Mouse (Mus musculus): Measurements from ENCODE around the gene Gpa33. TPM values are rescaled to one million over a fixed set of nuclear protein-coding genes. Genes with fewer than 3 reads are reported as not detected.

The Gpa33 gene
- polyA plus RNA-seq, 1 experiment from 2014 or later, result 0.12 TPM

GRCm38 (mm10) chr1:166165159-166165558 is 35.1 kb downstream of the Gpa33 start:
- WGBS, result 93% methylated on average over 9 of the region's 9 CpGs
- 0 out of 2 replicates have a peak, but pooled peaks cover 2% of the 10 kb centered on the region for H3K27me3 ChIP-seq (replicated peaks; ENCODE audit: insufficient read depth, low read length)
- H3K9me3 ChIP-seq (ENCODE audit: low read length), result no peaks in the 10 kb centered on the region
- H3K27ac ChIP-seq (ENCODE audit: low read length), result no peak overlapping the region
- H3K4me2 ChIP-seq (replicated peaks; ENCODE audit: low read depth, low read length), result no peak overlapping the region
- H3K36me3 ChIP-seq (ENCODE audit: insufficient read depth, low read length), result no peaks in the 10 kb centered on the region
- ATAC-seq (no peak), DNase-seq (ENCODE audit: low spot score) (no peak)
- no peaks in the 10 kb centered on the region for H3K4me1 ChIP-seq (ENCODE audit: insufficient read depth, low read depth, low read length)
- TF ChIP-seq CTCF (IDR thresholded peaks at IDR 0.05) (no peak), EP300 (IDR thresholded peaks at IDR 0.05) (no peak)
- no peak overlapping the region for H3K4me3 ChIP-seq (ENCODE audit: low read depth, low read length)
- no peak overlapping the region for H3K9ac ChIP-seq (replicated peaks; ENCODE audit: low read depth)

GRCm38 (mm10) chr1:166167405-166167804 is 37.4 kb downstream of the Gpa33 start:
- H3K4me2 ChIP-seq (replicated peaks; ENCODE audit: low read depth, low read length), result no peak overlapping the region
- WGBS, result 85% methylated on average over 4 of the region's 4 CpGs
- no peaks in the 10 kb centered on the region for H3K27me3 ChIP-seq (replicated peaks; ENCODE audit: insufficient read depth, low read length)
- no peak overlapping the region for H3K9ac ChIP-seq (replicated peaks; ENCODE audit: low read depth)
- TF ChIP-seq CTCF (IDR thresholded peaks at IDR 0.05), result no peak
- TF ChIP-seq EP300 (IDR thresholded peaks at IDR 0.05), result no peak
- H3K27ac ChIP-seq (ENCODE audit: low read length), result no peak overlapping the region
- no peak for DNase-seq (ENCODE audit: low spot score)
- H3K4me1 ChIP-seq (ENCODE audit: insufficient read depth, low read depth, low read length), result no peaks in the 10 kb centered on the region
- H3K9me3 ChIP-seq (ENCODE audit: low read length), result no peaks in the 10 kb centered on the region
- H3K4me3 ChIP-seq (ENCODE audit: low read depth, low read length), result no peak overlapping the region
- ATAC-seq, result no peak
- H3K36me3 ChIP-seq (ENCODE audit: insufficient read depth, low read length), result no peaks in the 10 kb centered on the region

- Histone ChIP-seq H3K27me3 (replicated peaks; ENCODE audit: insufficient read depth, low read length) (no peaks in the 10 kb centered on the region), H3K9me3 (ENCODE audit: low read length) (no peaks in the 10 kb centered on the region), H3K9ac (replicated peaks; ENCODE audit: low read depth) (no peak overlapping the region), H3K27ac (ENCODE audit: low read length) (no peak overlapping the region), H3K4me3 (ENCODE audit: low read depth, low read length) (no peak overlapping the region), H3K36me3 (ENCODE audit: insufficient read depth, low read length) (no peaks in the 10 kb centered on the region), H3K4me2 (replicated peaks; ENCODE audit: low read depth, low read length) (no peak overlapping the region), H3K4me1 (ENCODE audit: insufficient read depth, low read depth, low read length) (no peaks in the 10 kb centered on the region)
- TF ChIP-seq CTCF (IDR thresholded peaks at IDR 0.05) (no peak), EP300 (IDR thresholded peaks at IDR 0.05) (no peak)
- 89% methylated on average over 7 of the region's 7 CpGs for WGBS
- ATAC-seq (no peak), DNase-seq (ENCODE audit: low spot score) (no peak)
These were observed 38.0 kb downstream of the Gpa33 start for GRCm38 (mm10) chr1:166168017-166168416.

GRCm38 (mm10) chr1:166169713-166170112 is 39.7 kb downstream of the Gpa33 start:
- no peak overlapping the region for H3K27ac ChIP-seq (ENCODE audit: low read length)
- no peak overlapping the region for H3K4me2 ChIP-seq (replicated peaks; ENCODE audit: low read depth, low read length)
- H3K9ac ChIP-seq (replicated peaks; ENCODE audit: low read depth), result no peak overlapping the region
- no peaks in the 10 kb centered on the region for H3K27me3 ChIP-seq (replicated peaks; ENCODE audit: insufficient read depth, low read length)
- H3K9me3 ChIP-seq (ENCODE audit: low read length), result no peaks in the 10 kb centered on the region
- DNase-seq (ENCODE audit: low spot score) (no peak), ATAC-seq (no peak)
- no peak for TF ChIP-seq CTCF (IDR thresholded peaks at IDR 0.05)
- TF ChIP-seq EP300 (IDR thresholded peaks at IDR 0.05), result no peak
- no peaks in the 10 kb centered on the region for H3K4me1 ChIP-seq (ENCODE audit: insufficient read depth, low read depth, low read length)
- H3K4me3 ChIP-seq (ENCODE audit: low read depth, low read length), result no peak overlapping the region
- H3K36me3 ChIP-seq (ENCODE audit: insufficient read depth, low read length), result no peaks in the 10 kb centered on the region
- WGBS, result 84% methylated on average over 7 of the region's 7 CpGs

GRCm38 (mm10) chr1:166170852-166171251 is 40.8 kb downstream of the Gpa33 start:
- DNase-seq (ENCODE audit: low spot score), result no peak
- Histone ChIP-seq H3K4me3 (ENCODE audit: low read depth, low read length) (no peak overlapping the region), H3K9me3 (ENCODE audit: low read length) (no peaks in the 10 kb centered on the region), H3K27me3 (replicated peaks; ENCODE audit: insufficient read depth, low read length) (no peaks in the 10 kb centered on the region), H3K4me2 (replicated peaks; ENCODE audit: low read depth, low read length) (no peak overlapping the region), H3K9ac (replicated peaks; ENCODE audit: low read depth) (no peak overlapping the region), H3K27ac (ENCODE audit: low read length) (no peak overlapping the region), H3K36me3 (ENCODE audit: insufficient read depth, low read length) (no peaks in the 10 kb centered on the region), H3K4me1 (ENCODE audit: insufficient read depth, low read depth, low read length) (no peaks in the 10 kb centered on the region)
- TF ChIP-seq CTCF (IDR thresholded peaks at IDR 0.05), result no peak
- no peak for TF ChIP-seq EP300 (IDR thresholded peaks at IDR 0.05)
- 86% methylated on average over 12 of the region's 12 CpGs for WGBS
- ATAC-seq, result no peak

- Histone ChIP-seq H3K9me3 (ENCODE audit: low read length) (no peaks in the 10 kb centered on the region), H3K27ac (ENCODE audit: low read length) (no peak overlapping the region), H3K27me3 (replicated peaks; ENCODE audit: insufficient read depth, low read length) (no peaks in the 10 kb centered on the region), H3K4me2 (replicated peaks; ENCODE audit: low read depth, low read length) (no peak overlapping the region), H3K36me3 (ENCODE audit: insufficient read depth, low read length) (no peaks in the 10 kb centered on the region), H3K9ac (replicated peaks; ENCODE audit: low read depth) (no peak overlapping the region), H3K4me3 (ENCODE audit: low read depth, low read length) (no peak overlapping the region), H3K4me1 (ENCODE audit: insufficient read depth, low read depth, low read length) (no peaks in the 10 kb centered on the region)
- TF ChIP-seq CTCF (IDR thresholded peaks at IDR 0.05) (no peak), EP300 (IDR thresholded peaks at IDR 0.05) (no peak)
- 63% methylated on average over 3 of the region's 3 CpGs for WGBS
- ATAC-seq, result no peak
- no peak for DNase-seq (ENCODE audit: low spot score)
These were observed 43.0 kb downstream of the Gpa33 start for GRCm38 (mm10) chr1:166172992-166173391.

DNA sequence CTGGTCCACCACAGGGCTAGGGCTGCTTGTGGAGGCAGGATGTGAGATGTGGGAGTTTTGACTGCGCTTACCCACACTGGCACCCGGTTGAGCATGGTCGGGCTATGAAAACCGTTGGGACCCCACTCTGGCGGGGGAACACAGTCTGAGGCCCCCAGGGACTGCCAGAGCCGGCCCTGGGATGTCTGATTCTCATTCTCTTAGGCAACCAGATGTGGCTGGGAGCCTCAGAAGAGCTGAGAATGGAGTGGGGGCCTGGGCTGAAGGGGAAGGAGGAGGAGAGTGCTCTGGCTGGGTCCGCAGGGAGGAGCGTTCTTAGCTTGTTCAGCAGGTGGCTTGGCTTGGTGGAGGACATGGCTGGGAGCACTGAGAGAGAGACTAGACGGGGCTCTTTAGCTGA is 43.6 kb downstream of the Gpa33 start:
- H3K36me3 ChIP-seq (ENCODE audit: insufficient read depth, low read length), result no peaks in the 10 kb centered on the region
- no peak for TF ChIP-seq EP300 (IDR thresholded peaks at IDR 0.05)
- no peak for TF ChIP-seq CTCF (IDR thresholded peaks at IDR 0.05)
- 73% methylated on average over 9 of the region's 9 CpGs for WGBS
- H3K4me2 ChIP-seq (replicated peaks; ENCODE audit: low read depth, low read length), result no peak overlapping the region
- H3K27me3 ChIP-seq (replicated peaks; ENCODE audit: insufficient read depth, low read length), result no peaks in the 10 kb centered on the region
- no peaks in the 10 kb centered on the region for H3K9me3 ChIP-seq (ENCODE audit: low read length)
- H3K4me1 ChIP-seq (ENCODE audit: insufficient read depth, low read depth, low read length), result no peaks in the 10 kb centered on the region
- no peak overlapping the region for H3K4me3 ChIP-seq (ENCODE audit: low read depth, low read length)
- ATAC-seq (no peak), DNase-seq (ENCODE audit: low spot score) (no peak)
- H3K9ac ChIP-seq (replicated peaks; ENCODE audit: low read depth), result no peak overlapping the region
- H3K27ac ChIP-seq (ENCODE audit: low read length), result no peak overlapping the region
